Mouse (Mus musculus) lung, adult 2 months (tissue): ENCODE data around the gene Trmu.

Experiments
- CTCF ChIP-seq: fragments of 200-500 bp; IDR thresholded peaks from 2 replicates; pipeline ENCODE4 v1.5.1; 2011; ENCODE audit warnings: mild to moderate bottlenecking, low read length, control low read depth; ENCODE audit not compliant: insufficient read depth
- POLR2A ChIP-seq: fragments of 200-500 bp; IDR thresholded peaks from 2 replicates; pipeline ENCODE4 v1.6.1; 2011; ENCODE audit warnings: low read depth, mild to moderate bottlenecking, control low read depth, low read length, borderline replicate concordance; ENCODE audit errors: extremely low read depth

DNA sequence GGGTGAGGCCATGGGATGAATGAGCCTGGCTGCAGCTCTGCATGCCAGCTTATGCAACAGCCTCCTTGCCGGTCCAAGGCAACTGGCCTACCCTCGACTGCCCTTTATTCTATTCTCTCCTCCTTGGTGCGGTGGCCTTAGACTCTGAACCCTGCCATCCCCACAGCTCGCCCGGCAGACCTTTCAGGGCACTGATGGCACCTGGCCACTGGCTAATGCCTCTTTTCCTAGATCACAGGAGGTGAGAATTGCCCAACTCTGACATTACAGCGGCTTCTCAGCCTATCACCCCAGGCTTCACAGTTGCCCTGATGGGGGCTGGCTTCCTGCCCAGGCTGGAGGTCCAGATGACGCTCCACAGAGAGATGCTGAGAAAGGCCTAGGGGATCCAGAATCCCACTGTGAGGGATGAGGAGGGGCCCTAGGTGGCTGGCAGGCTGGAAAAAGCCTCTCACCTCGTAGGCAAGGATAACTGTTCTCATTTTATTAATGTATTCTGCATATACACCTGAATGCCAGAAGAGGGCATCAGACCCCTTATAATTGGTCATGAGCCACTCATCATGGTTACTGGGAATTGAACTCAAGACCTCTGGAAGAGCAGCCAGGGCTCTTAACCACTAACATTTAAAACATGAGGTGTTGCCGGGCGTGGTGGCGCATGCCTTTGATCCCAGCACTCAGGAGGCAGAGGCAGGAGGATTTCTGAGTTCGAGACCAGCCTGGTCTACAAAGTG is 27.3 kb upstream of the Trmu start:
- TF ChIP-seq CTCF (no peak), POLR2A (no peak)
